In the genomic region with DNA sequence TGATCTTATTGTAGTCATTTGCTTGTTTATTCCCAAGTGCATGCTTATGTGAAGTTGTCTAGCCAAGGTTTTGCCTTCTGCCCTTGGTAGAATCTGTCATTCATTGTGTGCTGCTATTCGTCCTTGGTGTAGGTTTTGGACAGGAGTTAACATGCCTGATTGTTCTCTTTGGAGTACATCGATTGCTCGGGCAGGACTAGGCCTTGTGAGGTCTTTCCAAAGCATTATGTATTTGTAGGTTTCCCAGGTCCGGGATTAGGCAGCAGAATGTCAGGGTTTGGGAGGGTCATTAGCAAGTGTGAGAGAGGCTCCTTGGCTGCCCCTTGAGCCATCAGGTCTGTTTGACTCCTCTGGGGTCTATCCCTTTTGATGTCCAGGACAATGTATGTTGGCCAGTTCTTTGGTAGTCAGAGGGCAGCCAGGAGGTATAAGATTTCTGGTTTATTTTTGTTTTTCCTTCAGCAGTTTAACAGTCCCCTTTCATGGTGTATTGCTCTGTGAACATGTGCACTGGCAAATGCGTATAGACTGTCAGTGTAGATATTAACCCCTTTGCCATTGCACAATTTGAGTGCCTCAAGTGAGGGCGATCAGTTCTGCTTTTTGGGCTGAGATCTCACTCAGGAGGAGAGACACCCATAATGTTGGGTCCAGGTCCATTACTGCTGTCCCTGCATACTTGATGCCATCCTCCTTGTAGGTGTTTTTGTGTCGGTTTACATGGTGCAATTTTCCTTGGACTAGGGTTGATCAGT, we compare ENCODE assay signal across 22 mouse cellular contexts. TPM values are rescaled to one million over a fixed set of nuclear protein-coding genes. Genes with fewer than 3 reads are reported as not detected.
DNase-seq lines count a peak whose midpoint lies in the region; ATAC-seq and TF ChIP-seq lines count a peak whose summit lies in the region.
"Had no signal": no experiment of that assay in that cellular context is flagged by ENCODE, and none has a peak within 500 bp of the region (broad histone marks: within the 10 kb centered on the region; RNA-seq: fewer than 3 reads in every experiment).

No protein-coding gene starts in this region.

- no peak overlapping the region for H3K4me2 ChIP-seq in kidney, postnatal 0 days (ENCODE audit: low read length)
- H3K4me2 ChIP-seq: liver, embryonic 13.5 days; lung, embryonic 15.5 days; midbrain, embryonic 13.5 days had no signal

- no peaks in the 10 kb centered on the region for H3K36me3 ChIP-seq in kidney, postnatal 0 days (ENCODE audit: insufficient read depth, low read length)
- H3K36me3 ChIP-seq: limb, embryonic 10.5 days; liver, embryonic 13.5 days; lung, embryonic 15.5 days; midbrain, embryonic 13.5 days had no signal

- H3K9me3 ChIP-seq in kidney, postnatal 0 days (replicated peaks; ENCODE audit: low read length), result no peaks in the 10 kb centered on the region
- H3K9me3 ChIP-seq: limb, embryonic 10.5 days; liver, embryonic 13.5 days; lung, embryonic 15.5 days; midbrain, embryonic 13.5 days had no signal

- TF ChIP-seq CTCF in kidney, postnatal 0 days (IDR thresholded peaks at IDR 0.05; ENCODE audit: low read depth), result no peak

- H3K4me1 ChIP-seq in kidney, postnatal 0 days (replicated peaks; ENCODE audit: insufficient read depth, low read length), result 0 out of 2 replicates have a peak, but pooled peaks cover 2% of the 10 kb centered on the region

- peak; percentile 74 for DNase-seq in heart, adult 11 months
- no peak for DNase-seq in heart, adult 8-10 months (ENCODE audit: low spot score)
- DNase-seq in kidney, postnatal 0 days (ENCODE audit: low spot score), result no peak
- DNase-seq in kidney, adult 9 months, result no peak
- peak; percentile 11 for DNase-seq in adrenal gland, postnatal 14 days
- no peak for DNase-seq in retina, embryonic 14.5 days (ENCODE audit: low spot score)
- no peak for DNase-seq in spleen, postnatal 10 days (ENCODE audit: low spot score in 2 of 2)
- DNase-seq: cerebellum, adult 11 months; cerebellum, postnatal 10 days; kidney, adult 11 months; kidney, postnatal 25 days; liver, embryonic 13.5 days; lung, postnatal 4 days; right cerebral cortex, postnatal 25 days; thymus, adult 2 months had no signal

- no peak overlapping the region for H3K4me3 ChIP-seq in kidney, postnatal 0 days (replicated peaks; ENCODE audit: low read depth, low read length)
- H3K4me3 ChIP-seq: left cerebral cortex, adult 2 months; limb, embryonic 10.5 days; liver, embryonic 13.5 days; lung, embryonic 15.5 days; midbrain, embryonic 13.5 days; myocyte had no signal

- no peak overlapping the region for H3K9ac ChIP-seq in kidney, postnatal 0 days (ENCODE audit: low read depth, low read length)
- H3K9ac ChIP-seq: liver, embryonic 13.5 days; lung, embryonic 15.5 days; midbrain, embryonic 13.5 days had no signal

- H3K27ac ChIP-seq in kidney, postnatal 0 days, result peak overlapping the region; percentile 16; the same call in 1 of the 2 replicates
- H3K27ac ChIP-seq: left cerebral cortex, adult 2 months; limb, embryonic 10.5 days; liver, embryonic 13.5 days; lung, embryonic 15.5 days; midbrain, embryonic 13.5 days had no signal

- H3K27me3 ChIP-seq in kidney, postnatal 0 days (ENCODE audit: insufficient read depth, low read length), result no peaks in the 10 kb centered on the region
- H3K27me3 ChIP-seq: liver, embryonic 13.5 days; lung, embryonic 15.5 days; midbrain, embryonic 13.5 days; Patski had no signal

- WGBS in kidney, postnatal 0 days, result 57% methylated on average over 7 of the region's 7 CpGs

- no peak for ATAC-seq in kidney, postnatal 0 days (replicated peaks; ENCODE audit: low FRiP score, low read depth)
- ATAC-seq in megakaryocyte, adult 5-6 weeks (ENCODE audit: poor library complexity, severe bottlenecking), result peak; percentile 56
- ATAC-seq: midbrain, embryonic 13.5 days; Patski had no signal

RNA-seq across cellular contexts. Expression of gene Ubxn7, which starts 4.1 kb away (rescaled TPM):
- total RNA-seq in heart, adult 8-10 months (2022), result 10 to 100 TPM; 23.1 to 27.1 (median 24.5) TPM
- 13.3 and 14.0 TPM in 2 replicates for polyA plus RNA-seq in kidney, postnatal 0 days (2015; fragmentation: Nextera tagmentation; extraction: Ambion mirVana)
- 50.3 and 55.2 TPM in 2 replicates for total RNA-seq in adrenal gland, postnatal 14 days (2021)
- total RNA-seq in megakaryocyte, adult 5-6 weeks (2015), result 26.2 and 38.3 TPM in 2 replicates
- 25.0 and 31.4 TPM in 2 replicates for total RNA-seq in megakaryocyte, adult 5-6 weeks (2017)

RNA-seq across cellular contexts. Expression of gene Rnf168, which starts 58.9 kb away (rescaled TPM):
- total RNA-seq in heart, adult 8-10 months (2022), result 10 to 100 TPM; 11.3 to 15.3 (median 12.1) TPM
- polyA plus RNA-seq in kidney, postnatal 0 days (2015; fragmentation: Nextera tagmentation; extraction: Ambion mirVana), result 20.0 and 20.9 TPM in 2 replicates
- total RNA-seq in adrenal gland, postnatal 14 days (2021), result 22.2 and 22.8 TPM in 2 replicates
- total RNA-seq in megakaryocyte, adult 5-6 weeks (2015), result 11.8 and 13.1 TPM in 2 replicates
- total RNA-seq in megakaryocyte, adult 5-6 weeks (2017), result 42.2 and 44.2 TPM in 2 replicates

Comparison
In these comparisons a context has a peak if more than half of its experiments do, and no peak if none do; other contexts are left out.
1. DNase-seq: peak in heart, adult 11 months (single experiment) and adrenal gland, postnatal 14 days (single experiment); none in heart, adult 8-10 months (single experiment), kidney, postnatal 0 days (single experiment), kidney, adult 9 months (single experiment), retina, embryonic 14.5 days (single experiment) and spleen, postnatal 10 days (0 of 2).